Mouse (Mus musculus): ENCODE data around the gene Rwdd3.

The Rwdd3 gene

DNA sequence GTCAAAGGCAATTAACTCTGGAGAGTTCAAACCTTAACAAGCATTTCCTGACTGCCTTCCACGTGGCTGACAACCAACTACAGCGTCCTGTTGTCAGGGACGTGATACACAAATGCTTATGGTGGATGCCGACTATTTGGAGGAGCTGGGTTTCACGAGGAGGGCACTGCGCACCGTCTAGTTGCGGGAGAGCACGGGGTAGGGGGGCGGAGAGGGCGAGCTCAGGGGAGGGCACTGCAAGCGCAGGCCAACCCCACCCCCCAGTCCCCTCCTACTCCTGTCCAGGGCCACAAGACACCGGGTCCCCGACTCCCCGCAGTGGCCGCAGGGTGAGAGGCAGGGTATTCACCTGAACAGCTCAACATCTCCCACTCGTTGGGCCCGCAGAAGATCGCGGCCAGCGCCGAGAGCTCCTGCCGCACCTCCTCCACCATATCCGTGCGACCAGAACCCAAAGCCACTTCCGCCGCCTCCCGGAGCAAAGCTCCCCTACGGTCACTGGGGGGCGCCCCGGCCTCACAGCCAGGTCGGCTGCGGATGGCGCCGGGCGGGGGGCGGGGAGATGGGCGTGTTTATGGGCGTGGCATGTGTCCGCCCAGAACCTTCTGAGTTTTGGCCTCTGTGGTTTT, at the start of gene Rwdd3:
Rwdd3 (minus strand) TSS at position 453 of the 629 bp plus-strand sequence.
- peak; percentile 88 for DNase-seq (ENCODE audit: low spot score)

DNA sequence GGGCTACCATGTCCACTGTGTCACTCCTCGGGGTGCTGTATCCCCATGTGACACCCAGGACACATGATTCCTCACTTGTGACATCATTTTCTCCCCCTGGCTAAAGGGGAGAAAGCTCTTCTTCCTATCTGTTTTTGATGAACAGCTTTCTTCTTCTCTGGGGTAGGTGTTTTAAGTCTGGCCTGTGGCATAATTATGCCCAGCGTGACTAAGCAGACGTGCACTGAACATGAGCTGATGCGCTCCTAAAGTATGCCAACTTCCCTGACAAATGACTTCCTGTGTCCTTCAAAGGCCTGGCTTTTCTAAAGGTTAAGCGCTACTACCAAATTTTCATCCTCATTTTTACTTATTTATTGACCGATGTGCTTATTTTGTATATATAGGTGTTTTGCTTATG, 45.5 kb upstream of the Rwdd3 start:
- DNase-seq (ENCODE audit: low spot score): no peak

DNA sequence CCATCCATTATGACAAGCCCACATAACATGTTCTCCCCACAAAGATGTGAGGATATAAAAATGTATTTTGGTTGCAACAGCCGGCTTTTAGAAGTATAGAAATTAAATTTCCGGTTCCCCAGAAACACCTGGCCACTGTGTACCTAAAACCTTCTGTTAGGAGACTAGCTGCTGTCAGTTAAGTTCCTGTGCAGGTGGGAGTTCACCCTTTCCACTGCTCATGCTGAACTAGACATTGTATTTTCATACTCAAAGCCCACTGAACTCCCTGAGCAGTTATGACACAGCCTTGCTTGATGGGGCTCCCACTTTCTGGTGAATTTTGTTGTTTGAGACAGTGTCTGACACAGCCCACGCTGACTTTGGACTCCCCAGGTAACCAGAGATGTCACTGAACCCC, 42.0 kb upstream of the Rwdd3 start:
- DNase-seq (ENCODE audit: low spot score): no peak

DNA sequence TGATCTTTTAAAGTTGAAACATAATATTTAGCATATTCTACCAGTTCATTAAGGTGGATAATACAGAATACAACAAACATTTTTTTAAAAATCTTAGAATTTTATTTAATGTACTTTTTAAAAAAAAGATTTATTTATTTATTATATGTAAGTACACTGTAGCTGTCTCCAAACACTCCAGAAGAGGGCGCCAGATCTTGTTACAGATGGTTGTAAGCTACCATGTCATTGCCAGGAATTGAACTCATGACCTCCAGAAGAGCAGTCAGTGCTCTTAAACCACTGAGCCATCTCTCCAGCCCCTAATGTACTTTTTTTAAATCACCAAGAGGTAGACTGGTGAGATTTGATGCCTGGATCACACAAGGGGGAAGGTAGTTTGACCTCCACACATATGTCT, 40.7 kb upstream of the Rwdd3 start:
- no peak for DNase-seq (ENCODE audit: low spot score)

DNA sequence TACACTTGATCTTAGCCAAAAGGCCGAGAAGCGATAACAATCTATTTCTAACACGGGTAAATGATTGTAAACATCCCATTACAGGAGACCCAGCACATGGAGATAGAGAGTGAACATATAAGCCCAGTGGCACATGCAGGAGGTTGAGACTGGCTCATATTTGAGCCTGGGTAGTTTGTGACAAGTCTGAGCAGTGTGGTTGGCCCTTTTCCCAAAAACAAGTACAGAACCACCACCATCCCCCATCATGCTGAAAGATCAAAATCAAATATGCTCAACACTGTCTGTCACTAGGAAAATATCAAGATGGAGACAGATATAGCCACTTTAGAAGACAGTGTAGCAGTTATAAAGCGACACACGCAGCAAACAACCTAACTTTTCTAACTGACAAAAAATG, 37.5 kb upstream of the Rwdd3 start:
- no peak for DNase-seq (ENCODE audit: low spot score)

DNA sequence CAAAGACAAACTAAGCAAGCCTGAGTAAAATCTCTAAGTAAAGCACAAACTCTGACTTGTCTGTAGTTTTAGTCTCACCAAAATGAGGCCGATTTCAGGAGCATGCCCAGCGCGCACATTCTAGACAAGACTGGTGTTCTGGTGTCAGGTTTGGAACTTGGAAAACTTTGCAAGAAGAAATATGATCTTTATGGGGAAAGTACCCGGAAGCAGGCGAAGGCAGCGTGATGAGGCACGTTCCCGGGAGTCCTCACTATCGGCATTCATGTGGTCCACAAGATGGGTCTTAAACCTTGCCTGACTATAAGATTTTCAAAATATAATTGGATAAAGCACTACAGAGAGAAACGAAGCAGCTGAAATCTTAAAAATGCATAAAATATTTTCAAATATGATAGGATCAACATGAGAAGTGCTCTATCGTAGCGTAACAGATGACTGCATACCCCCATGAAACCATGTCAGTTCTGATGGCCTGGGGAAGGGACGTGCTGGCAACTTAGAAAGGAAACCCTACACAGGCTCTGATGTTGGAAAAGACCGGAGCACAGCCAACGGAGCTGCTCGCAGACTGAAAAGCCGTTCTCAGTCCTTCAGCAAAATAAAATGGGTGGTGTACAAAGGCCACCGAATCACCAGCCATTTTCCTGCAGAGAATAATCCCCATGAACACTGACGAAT, 34.8 kb upstream of the Rwdd3 start:
- DNase-seq (ENCODE audit: low spot score): peak; percentile 50

DNA sequence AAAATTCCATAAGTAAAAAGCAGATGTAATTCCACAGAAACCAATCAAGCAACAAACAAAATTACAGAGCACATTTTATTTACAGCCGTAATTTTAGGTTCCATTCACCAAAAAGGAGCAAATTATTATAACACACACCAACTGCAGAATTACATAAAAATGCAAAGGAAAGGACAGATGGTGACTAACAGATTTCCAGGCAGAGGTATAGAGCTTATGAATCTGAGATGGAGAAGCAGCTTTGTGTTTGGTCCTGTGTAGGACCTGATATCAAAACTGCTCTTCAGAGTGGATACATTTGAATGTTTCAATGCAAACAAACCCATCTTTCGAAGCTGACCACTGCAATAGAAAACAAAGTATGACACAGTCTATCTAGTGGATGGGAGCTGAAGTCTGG, 31.1 kb upstream of the Rwdd3 start:
- no peak for DNase-seq (ENCODE audit: low spot score)

DNA sequence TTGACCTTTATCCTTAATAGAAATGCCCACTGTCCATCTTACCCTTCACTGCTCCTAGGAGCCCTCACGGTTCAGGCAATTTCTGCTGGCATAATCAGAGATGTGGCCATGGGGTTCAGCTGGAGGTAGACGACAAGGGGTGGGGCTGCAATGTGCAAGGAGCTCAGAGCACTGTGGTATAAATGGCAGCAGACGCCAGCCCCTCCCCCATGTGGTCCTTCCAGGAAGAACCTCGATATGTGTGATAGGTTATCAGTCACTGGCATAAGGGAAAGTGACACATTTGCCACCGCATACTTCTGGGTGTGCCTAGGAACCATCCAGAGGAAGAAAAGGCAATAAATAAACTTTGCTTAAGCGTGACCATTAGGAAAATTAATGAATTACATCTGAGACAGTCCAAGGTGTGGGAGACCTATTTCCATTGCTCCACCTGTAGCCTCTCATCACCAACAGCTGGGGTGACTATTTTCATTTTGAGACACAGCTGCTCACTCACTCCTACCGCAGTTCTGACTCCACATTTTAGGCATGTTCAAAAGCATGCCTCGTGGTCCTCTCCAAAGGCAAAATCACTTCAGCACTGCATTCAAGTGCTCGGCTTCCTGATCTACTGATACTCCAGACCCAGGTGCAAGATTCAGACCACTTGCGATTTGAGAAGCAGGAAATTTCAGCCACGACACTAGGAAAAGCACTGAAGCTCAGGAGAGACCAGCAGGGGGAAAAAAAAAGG, 29.7 kb upstream of the Rwdd3 start:
- no peak for DNase-seq (ENCODE audit: low spot score)

DNA sequence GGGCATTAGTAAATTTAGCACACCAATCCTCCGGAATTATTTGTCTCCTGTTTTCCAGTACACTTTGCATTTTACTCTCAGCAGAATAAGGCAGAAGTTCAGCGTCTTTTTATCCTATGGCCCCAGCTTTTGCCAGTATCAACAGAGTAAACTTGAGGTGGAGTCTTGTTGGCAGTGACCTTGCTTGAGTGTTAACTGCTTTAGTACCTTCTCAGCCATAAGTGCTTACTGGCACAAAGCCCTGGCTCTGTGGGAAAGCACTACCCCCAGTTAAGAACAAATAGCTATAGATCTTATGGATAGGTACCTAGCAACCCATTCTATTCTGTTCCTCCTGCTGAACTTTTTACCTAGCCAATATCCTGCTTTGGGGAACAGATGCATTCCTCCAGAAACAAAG, 17.7 kb upstream of the Rwdd3 start:
- DNase-seq (ENCODE audit: low spot score): no peak

DNA sequence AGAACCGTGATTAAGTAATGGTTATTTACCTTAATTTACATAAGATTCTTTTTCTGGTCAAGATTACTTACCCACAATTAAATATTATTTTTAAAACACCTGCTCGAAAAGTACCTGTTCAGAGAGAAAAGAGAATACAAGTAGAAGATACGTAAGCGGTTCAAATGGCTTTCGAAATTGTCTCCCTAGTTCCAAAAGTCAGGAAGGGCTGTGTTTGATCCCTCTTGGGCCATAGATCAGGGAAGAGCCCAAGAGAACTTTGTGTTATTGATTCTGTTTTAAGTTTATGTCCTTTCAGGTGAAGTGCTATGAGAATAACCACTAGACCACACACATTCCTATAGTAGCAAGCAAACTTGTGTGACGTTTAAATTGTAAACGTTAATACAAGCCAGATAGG, 16.0 kb upstream of the Rwdd3 start:
- no peak for DNase-seq (ENCODE audit: low spot score)

DNA sequence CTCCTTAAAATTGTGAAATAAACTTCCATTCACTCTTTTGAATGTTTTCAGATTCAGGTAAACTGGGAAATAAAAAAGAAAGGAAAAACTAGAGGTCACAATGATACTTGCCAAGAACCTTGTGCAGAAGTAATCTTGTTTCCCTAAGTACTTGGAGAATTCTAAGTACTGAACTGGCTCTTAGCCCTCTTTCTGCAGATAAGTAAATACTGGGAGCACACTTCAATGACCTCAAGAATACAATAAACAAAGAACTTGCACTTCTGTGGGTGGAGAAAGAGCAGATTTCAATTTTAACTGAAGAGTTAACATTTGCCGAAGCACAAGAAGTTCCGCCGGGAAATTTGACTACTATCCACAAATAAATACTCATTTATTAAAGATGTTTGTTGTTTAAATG, 15.4 kb upstream of the Rwdd3 start:
- no peak for DNase-seq (ENCODE audit: low spot score)

DNA sequence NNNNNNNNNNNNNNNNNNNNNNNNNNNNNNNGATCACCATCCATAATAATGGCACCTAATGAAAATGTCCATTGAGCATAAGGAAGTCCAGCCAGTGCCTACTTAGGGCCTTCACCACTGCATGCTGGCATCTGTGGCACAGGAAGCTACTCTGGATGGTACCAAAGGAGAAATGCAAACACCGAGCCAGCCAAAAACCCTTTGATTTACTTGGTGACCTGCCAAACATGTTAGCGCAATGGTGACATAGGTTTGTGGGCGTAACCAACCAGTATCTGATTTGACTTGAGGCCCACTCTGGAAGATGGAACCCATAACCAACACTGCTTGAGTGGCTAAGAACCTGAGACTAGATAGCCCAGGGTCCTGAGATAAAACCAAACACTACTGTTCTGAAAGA, 13.7 kb upstream of the Rwdd3 start:
- DNase-seq (ENCODE audit: low spot score): no peak

DNA sequence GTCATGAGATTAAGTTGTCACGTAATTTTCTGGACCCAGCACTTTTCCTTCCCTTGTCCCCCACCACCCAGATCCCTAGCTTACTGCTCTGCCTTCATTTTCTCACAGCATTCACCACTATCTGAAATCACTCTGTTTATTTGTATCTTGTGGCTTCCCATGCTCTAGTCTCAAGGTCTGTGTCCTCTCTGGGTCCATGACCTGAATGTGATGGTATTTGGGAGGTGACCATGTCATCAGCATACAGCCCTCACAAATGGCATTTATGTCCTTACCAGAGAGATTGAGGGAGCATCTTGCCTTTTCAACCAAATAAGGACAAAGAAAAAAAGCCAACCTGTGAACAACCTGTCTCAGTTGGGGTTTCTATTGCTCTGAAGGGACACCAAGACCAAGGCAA, 4.5 kb upstream of the Rwdd3 start:
- no peak for DNase-seq (ENCODE audit: low spot score)

DNA sequence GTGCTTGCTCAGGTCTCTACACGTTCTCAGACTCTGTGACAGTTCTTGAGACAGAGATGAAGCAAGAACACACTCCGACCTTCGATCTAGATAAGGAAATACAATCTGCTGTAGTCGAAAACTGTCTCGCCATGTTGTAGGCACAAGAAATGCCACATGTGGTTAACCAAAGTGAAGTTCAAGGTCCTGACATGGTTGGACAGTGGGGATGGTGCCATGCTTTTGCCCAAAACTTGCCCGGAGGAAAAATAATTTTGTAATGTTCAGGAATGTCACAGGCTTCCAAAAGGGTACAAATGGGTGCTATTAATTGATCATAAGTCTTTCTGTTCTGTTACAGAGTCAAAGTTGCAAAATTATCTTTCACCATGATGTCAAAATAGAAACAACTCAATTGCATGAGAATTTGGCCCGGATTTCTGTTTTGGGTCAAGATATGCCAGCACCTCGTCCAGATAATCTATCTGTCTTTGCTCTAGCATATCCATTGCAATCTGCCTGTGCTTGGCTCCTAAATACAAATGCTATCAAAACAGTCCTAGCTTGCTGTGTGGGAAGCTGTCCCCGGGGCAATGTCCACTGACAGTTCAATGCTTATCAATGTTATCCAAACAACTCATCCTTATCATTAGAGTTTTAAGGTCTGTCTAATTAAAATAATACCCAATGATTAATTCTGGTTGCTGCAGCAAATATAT, 2.9 kb upstream of the Rwdd3 start:
- no peak for DNase-seq (ENCODE audit: low spot score)

DNA sequence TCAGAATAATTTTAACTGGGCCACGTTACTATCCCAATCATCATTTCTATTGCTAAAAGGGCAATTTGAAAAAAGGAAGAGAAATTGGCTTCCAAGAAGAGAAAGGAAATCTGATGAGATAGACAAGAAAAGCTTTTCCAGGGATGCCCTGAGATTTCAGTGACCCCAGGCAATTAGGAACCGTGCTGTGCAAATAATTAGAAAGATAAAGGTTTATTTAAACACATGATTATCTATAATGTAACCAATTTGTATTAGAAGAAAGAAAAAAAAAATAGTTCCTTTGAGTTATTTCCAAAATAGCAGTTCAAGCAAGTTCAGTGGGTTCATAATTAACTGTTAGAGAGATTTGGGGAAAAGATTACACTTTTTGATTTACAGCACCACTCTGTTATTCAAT, 1.2 kb upstream of the Rwdd3 start:
- no peak for DNase-seq (ENCODE audit: low spot score)

DNA sequence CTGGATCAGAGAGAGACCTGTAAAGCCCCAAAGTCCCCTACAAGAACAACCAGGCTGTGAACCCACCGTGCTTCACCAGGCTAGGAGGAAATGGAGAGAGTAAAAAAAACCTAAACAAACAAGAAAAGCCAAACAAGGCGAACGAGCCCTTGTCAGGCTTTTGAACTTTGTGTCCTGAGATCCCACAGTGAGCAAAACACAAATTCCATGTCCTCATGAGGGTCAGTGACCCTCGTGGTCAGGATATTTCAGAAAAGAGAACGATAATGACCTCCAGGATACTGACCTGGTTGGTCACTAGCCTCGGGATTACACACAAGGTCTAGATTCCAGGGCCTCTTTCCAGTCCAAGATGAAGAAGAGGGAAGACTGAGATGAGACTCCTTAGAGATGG, 374 bp upstream of the Rwdd3 start:
- peak; percentile 14 for DNase-seq (ENCODE audit: low spot score)

DNA sequence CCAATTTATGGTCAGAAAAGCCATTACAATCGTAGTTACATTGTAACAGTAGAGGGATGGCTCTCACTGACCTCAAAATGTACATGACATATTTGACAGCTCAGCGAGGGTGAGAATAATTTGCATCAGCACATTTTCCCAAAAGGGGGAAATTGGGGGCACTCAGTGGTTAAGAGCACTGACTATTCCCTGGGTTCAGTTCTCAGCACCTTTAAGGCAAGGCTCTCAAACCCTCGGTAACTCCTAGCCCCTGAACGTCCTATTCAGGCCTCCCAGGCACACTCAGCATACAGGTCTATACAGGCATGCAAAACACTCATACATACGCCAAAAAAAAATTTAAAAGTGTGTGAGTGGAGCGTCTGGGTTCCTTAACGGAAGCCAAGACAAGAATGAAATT, 864 bp downstream of the Rwdd3 start:
- no peak for DNase-seq (ENCODE audit: low spot score)

DNA sequence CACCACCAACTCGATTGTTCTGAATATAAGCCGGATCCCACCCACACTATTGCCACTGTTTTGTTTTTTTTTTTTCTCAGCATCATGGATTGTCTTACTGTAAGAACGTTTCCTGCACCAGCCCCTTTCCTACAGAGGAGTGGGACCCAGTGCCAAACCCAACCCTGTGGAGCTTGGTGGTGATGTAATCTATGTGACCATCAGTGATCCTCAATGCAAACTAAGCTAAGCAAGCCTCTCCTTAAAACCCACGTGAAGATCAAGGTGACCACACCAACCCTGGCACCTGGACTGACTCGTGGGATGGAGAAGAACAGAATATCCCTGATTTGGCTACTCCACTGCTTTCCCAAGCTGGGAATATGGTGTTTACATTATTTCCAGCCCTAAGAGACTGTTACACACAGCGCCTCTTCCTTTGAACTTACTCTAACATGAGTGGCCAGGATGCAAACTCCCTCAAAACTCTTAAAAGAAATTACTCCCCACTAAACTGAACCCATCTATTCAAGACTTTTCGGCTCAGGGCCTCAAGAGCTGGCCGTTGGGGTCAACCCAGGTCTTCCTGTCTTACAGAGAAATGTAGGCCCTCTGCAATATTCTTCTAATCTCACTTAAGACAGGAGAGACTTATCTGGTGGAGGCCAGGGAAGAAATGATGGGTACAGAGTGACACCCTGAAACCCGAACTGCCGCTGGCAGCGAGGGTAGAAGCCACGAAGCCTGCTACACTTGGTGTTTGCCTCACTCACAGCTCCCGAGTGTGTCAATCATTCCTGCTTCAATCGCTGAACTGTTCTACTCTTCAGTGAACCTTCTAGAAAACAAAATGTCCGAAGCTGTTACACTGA, 2.2 kb downstream of the Rwdd3 start:
- peak; percentile 30 for DNase-seq (ENCODE audit: low spot score)

DNA sequence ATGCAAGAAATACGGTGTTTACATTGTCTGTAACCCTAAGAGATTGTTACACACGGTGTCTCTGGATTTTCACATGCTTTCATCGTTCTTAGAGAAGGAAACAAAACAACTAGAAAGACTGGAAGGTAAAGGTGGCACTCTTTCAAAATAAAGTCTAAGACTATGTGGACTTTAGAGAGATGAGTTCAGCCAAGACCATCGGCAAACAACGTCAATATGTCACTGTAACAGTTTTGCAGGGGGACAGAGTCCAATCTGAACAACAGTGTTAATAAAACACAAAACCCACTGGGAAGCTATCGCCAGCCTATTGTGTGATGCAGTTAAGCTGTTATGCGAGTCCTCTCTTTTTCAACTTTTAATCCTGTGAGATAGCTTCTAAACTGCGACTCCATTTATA, 2.9 kb downstream of the Rwdd3 start:
- no peak for DNase-seq (ENCODE audit: low spot score)

DNA sequence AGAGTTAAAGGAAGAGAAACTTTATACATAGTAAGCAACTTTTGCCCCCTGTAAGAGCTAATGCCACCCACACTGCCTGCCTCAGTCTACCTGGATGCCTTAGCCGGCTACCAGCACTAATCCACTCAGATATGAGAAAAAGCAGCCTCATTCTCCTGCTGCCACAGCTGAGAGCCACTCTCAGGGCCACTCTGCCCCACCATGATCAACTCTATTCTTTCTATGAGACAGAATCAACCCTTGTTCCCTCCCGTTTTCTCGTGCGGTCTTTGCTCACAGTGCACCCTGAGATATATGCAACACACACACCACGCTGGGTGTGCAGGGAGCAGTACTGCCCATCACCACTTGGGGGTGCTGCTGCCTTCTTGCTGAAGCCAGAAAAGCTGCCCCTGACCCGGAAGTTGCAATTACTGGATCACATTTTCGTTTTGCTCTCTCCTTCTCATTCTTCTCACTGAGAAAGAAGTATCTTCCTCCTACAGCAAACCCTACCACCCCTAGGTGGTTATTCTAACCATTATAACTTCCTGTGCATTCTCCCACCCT, 8.2 kb downstream of the Rwdd3 start:
- DNase-seq (ENCODE audit: low spot score): peak; percentile 54

DNA sequence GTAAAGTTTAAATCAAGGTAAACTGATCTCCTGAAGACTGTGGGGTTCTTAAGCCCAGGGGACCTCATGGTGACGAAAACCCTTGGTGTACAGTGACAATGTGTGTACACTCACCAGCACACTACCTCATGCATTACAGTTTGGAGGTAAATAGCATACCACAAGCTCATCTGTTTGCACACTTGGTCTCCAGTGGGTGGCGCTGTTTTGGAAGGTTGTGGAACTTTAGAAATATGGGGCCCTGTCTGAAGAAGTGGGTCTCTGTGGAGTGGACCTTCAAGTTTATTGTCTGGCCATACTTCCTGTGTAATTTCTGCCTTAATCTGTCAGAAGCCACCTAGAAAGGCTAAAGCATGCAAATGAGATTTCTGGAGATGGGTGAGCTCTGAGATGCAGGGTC, 9.8 kb downstream of the Rwdd3 start:
- no peak for DNase-seq (ENCODE audit: low spot score)

DNA sequence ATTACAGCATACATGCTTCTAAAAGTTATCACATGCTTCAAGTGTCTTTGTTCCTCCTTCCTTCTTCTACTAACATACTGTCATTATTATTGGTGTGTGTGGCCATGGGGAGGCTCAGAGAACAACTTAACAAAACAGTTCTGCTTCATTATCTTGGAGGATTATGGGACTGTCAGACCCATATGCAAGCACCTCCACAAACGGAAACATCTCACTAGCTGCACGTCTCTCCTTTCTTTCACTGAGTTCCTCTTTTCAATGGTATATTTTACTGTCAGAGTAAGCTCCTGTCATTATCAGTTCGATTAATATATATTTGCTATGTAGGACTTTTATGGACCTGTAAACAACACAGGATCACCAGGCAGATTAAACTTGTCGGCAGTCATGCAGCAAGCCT, 11.1 kb downstream of the Rwdd3 start:
- DNase-seq (ENCODE audit: low spot score): no peak
